Mouse (Mus musculus): ENCODE data around the gene Bcl2l1.

DNA sequence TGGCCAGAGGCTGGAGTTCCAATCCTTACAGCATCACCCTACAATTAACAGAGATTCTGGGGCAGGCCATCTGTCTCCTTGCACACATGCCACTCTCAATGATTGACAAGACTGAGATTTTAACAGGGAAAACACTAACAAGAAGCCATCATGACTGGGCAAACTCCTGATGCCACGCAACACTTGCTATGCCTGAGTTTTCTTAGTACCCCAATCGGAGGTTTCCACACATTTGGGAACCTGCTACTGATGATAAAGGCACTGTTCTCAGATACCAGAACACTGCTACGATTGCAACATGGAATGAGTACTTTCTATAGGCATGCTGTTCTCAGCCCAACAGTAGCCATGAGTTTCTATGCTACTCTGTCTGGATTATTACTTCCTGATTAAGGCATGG lies 5.0 kb downstream of the Bcl2l1 start:
- TF ChIP-seq CTCF (IDR thresholded peaks at IDR 0.05; ENCODE audit: borderline replicate concordance, control insufficient read depth, extremely low read depth, insufficient read depth, low read length, poor library complexity): no peak
- TF ChIP-seq POLR2A (IDR thresholded peaks at IDR 0.05; ENCODE audit: control insufficient read depth, extremely low read depth, insufficient read depth, low read length, poor library complexity): no peak
